Mouse (Mus musculus) bone marrow macrophage, adult 2 months (primary cell): ENCODE measurements around the gene Aldh3b1.

Experiments used
- CTCF ChIP-seq: IDR thresholded peaks from 2 replicates; pipeline ENCODE4 v1.5.1; 2012; ENCODE audit warnings: low read depth, mild to moderate bottlenecking, low read length, moderate library complexity
- POLR2A ChIP-seq: IDR thresholded peaks from 2 replicates; pipeline ENCODE4 v1.6.1; 2012; ENCODE audit warnings: mild to moderate bottlenecking, low read depth, low read length, borderline replicate concordance

GRCm38 (mm10) chr19:3945872-3946564 lies 16.4 kb upstream of the Aldh3b1 start:
- TF ChIP-seq CTCF (no peak), POLR2A (no peak)
